8 mouse cellular contexts compared by ENCODE assay signal in the genomic region with DNA sequence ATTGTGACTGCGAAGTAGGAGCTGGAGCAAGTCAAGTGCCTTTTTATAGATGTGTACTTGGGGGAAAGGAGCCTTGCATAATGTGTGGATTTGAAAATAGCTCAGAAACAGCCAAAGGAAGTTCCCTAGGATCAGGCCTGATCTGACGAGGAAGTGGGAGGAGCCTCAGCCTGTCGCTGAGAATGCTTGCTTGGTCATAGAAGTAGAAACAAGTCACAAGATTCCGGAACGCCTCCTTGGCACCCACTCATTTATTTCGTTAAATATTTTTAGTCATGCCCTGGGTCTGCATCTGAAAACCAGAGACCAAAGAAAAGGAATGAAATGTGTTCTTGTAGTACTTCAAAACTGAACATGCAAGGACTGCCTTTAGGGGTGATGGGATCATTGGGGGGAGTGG. TPM values are rescaled to one million over a fixed set of nuclear protein-coding genes. Genes with fewer than 3 reads are reported as not detected.
DNase-seq lines count a peak whose midpoint lies in the region; ATAC-seq and TF ChIP-seq lines count a peak whose summit lies in the region.

No protein-coding gene starts in this region.

- ATAC-seq in G1E (ENCODE audit: extremely low read depth, insufficient number of reproducible peaks, low FRiP score, poor library complexity, severe bottlenecking): 0 out of 2 replicates have a peak, but pooled peaks have one; percentile 19
- ATAC-seq in liver, embryonic 14.5 days (ENCODE audit: insufficient read depth): peak; percentile 42; the same call in 1 of the 2 replicates

- peaks cover 88% of the 10 kb centered on the region for H3K4me1 ChIP-seq in G1E (ENCODE audit: insufficient read depth, low read depth, low read length)
- H3K4me1 ChIP-seq in embryonic facial prominence, embryonic 10.5 days: peaks cover 64% of the 10 kb centered on the region
- H3K4me1 ChIP-seq in heart, adult 2 months (ENCODE audit: control insufficient read depth, insufficient read depth, low read length): peaks cover 18% of the 10 kb centered on the region
- peaks cover 21 to 29% of the 10 kb centered on the region in 2 experiments for H3K4me1 ChIP-seq in liver, embryonic 14.5 days (replicated peaks; ENCODE audit: control insufficient read depth in 2 of 2, insufficient read depth in 2 of 2, low read length in 1 of 2)

- H3K9ac ChIP-seq in heart, adult 2 months (ENCODE audit: low read depth, low read length): no peak overlapping the region
- peak overlapping the region; percentile 83 for H3K9ac ChIP-seq in liver, embryonic 14.5 days (replicated peaks)

- TF ChIP-seq EP300 in heart, adult 2 months (IDR thresholded peaks at IDR 0.05; ENCODE audit: insufficient read depth, low read depth, low read length): peak; percentile 33; the same call in 1 of the 2 replicates
- no peak for TF ChIP-seq EP300 in liver, embryonic 14.5 days (IDR thresholded peaks at IDR 0.05; ENCODE audit: low read depth)

- H3K36me3 ChIP-seq in G1E (replicated peaks): peaks cover 84% of the 10 kb centered on the region
- peaks cover 59% of the 10 kb centered on the region for H3K36me3 ChIP-seq in embryonic facial prominence, embryonic 10.5 days (replicated peaks)
- H3K36me3 ChIP-seq in heart, adult 2 months (ENCODE audit: control insufficient read depth, insufficient read depth, low read length): no peaks in the 10 kb centered on the region
- H3K36me3 ChIP-seq in liver, embryonic 14.5 days (replicated peaks; ENCODE audit: control insufficient read depth, insufficient read depth, low read depth): no peaks in the 10 kb centered on the region; the same call in 1 of the 2 replicates

- TF ChIP-seq POLR2A in heart, adult 2 months (IDR thresholded peaks at IDR 0.05; ENCODE audit: insufficient read depth, low read depth, low read length): peak; percentile 19; the same call in 1 of the 2 replicates

- DNase-seq in 3T3-L1 (ENCODE audit: low read depth, low spot score) (peak; percentile 90), G1E (ENCODE audit: low spot score) (peak; percentile 85)
- DNase-seq in embryonic facial prominence, embryonic 10.5 days (ENCODE audit: low spot score): no peak
- DNase-seq in heart, adult 2 months: peak; percentile 45 to 75
- peak; percentile 95 for DNase-seq in kidney, adult 11 months
- peak; percentile 71 to 78 (median 71) for DNase-seq in liver, embryonic 14.5 days (ENCODE audit: low read depth in 3 of 3, low spot score in 3 of 3)
- DNase-seq in naive thymus-derived CD4-positive, alpha-beta T cell, adult 2 months (ENCODE audit: low read depth): peak; percentile 87
- no peak for DNase-seq in ovary, adult 18-20 months (ENCODE audit: low spot score)

- intact Hi-C loops in heart, adult 2 months (cut with DNase I): loop anchor here (1.0 to 10.0 kb wide), 2 partner anchors 8 to 326 kb away; partner anchors contain the start of gene Hic1

- WGBS in embryonic facial prominence, embryonic 10.5 days: 49% methylated on average over 6 of the region's 6 CpGs
- WGBS in heart, adult 2 months: 4% methylated on average over 6 of the region's 6 CpGs
- WGBS in liver, embryonic 14.5 days (ENCODE audit: insufficient replicate concordance): 5% methylated on average over 6 of the region's 6 CpGs

- no peak for TF ChIP-seq CTCF in G1E (IDR thresholded peaks at IDR 0.05; ENCODE audit: low read depth, low read length)
- TF ChIP-seq CTCF in heart, adult 2 months (IDR thresholded peaks at IDR 0.05): no peak
- TF ChIP-seq CTCF in liver, embryonic 14.5 days (IDR thresholded peaks at IDR 0.05; ENCODE audit: low read depth): no peak

- peak overlapping the region; percentile 56; the same call in 1 of the 2 replicates for H3K4me3 ChIP-seq in G1E (ENCODE audit: low read depth, low read length)
- H3K4me3 ChIP-seq in embryonic facial prominence, embryonic 10.5 days: peak overlapping the region; percentile 66
- peak overlapping the region; percentile 78 for H3K4me3 ChIP-seq in heart, adult 2 months
- peak overlapping the region; percentile 10 to 63; a peak in 3 of 4 replicates for H3K4me3 ChIP-seq in liver, embryonic 14.5 days (ENCODE audit: insufficient read depth in 1 of 2, low read depth in 2 of 2, low read length in 2 of 2)

- peak overlapping the region; percentile 93; the same call in 1 of the 2 replicates for H3K27ac ChIP-seq in embryonic facial prominence, embryonic 10.5 days (replicated peaks)
- peak overlapping the region; percentile 98 for H3K27ac ChIP-seq in heart, adult 2 months
- H3K27ac ChIP-seq in liver, embryonic 14.5 days: peak overlapping the region; percentile 93

- peak overlapping the region; percentile 99 for H3K4me2 ChIP-seq in liver, embryonic 14.5 days (ENCODE audit: low read depth)

- no peaks in the 10 kb centered on the region for H3K27me3 ChIP-seq in G1E (ENCODE audit: insufficient read depth, low read length)
- H3K27me3 ChIP-seq in embryonic facial prominence, embryonic 10.5 days (replicated peaks; ENCODE audit: low read depth, poor library complexity, severe bottlenecking): peaks cover 3% of the 10 kb centered on the region; the same call in 1 of the 2 replicates
- H3K27me3 ChIP-seq in heart, adult 2 months (ENCODE audit: control insufficient read depth, insufficient read depth, low read length): no peaks in the 10 kb centered on the region
- no peaks in the 10 kb centered on the region for H3K27me3 ChIP-seq in liver, embryonic 14.5 days (ENCODE audit: control insufficient read depth, insufficient read depth, low read length)

- peaks cover 5% of the 10 kb centered on the region; the same call in 1 of the 2 replicates for H3K79me2 ChIP-seq in heart, adult 2 months (replicated peaks; ENCODE audit: control insufficient read depth, insufficient read depth, low read length)

- H3K9me3 ChIP-seq in G1E (replicated peaks): no peaks in the 10 kb centered on the region
- no peaks in the 10 kb centered on the region for H3K9me3 ChIP-seq in embryonic facial prominence, embryonic 10.5 days
- H3K9me3 ChIP-seq in liver, embryonic 14.5 days (ENCODE audit: control insufficient read depth, low read length): no peaks in the 10 kb centered on the region

RNA-seq across cellular contexts. Expression of gene Mnt, which starts 8.3 kb away (rescaled TPM):
- 19.6 and 28.1 TPM in 2 replicates for total RNA-seq in G1E (2014; fragmentation: Nextera tagmentation)
- total RNA-seq in G1E (2017): 3.0 and 4.6 TPM in 2 replicates
- 117 and 145 TPM in 2 replicates for polyA plus RNA-seq in G1E (2012)
- 5.2 and 5.3 TPM in 2 replicates for polyA plus RNA-seq in embryonic facial prominence, embryonic 10.5 days (2016; fragmentation: Nextera tagmentation; extraction: Ambion mirVana)
- 10 to 100 TPM in 1 of 2 experiments, 1 to 10 TPM in 1; 6.7 to 10.7 TPM for total RNA-seq in heart, adult 2 months (2021)
- polyA plus RNA-seq in heart, adult 2 months (2012; rRNA removed): 5.4 and 6.9 TPM in 2 replicates
- polyA plus RNA-seq in liver, embryonic 14.5 days (2012; rRNA removed): 2.5 TPM in 2 replicates
- polyA plus RNA-seq in liver, embryonic 14.5 days (2014; fragmentation: Nextera tagmentation; extraction: Ambion mirVana): 1.0 and 1.2 TPM in 2 replicates

RNA-seq across cellular contexts. Expression of gene Sgsm2, which starts 57.9 kb away (rescaled TPM):
- total RNA-seq in G1E (2014; fragmentation: Nextera tagmentation) (7.4 and 9.7 TPM in 2 replicates), G1E (2017) (4.7 and 5.2 TPM in 2 replicates)
- polyA plus RNA-seq in G1E (2012): 10.3 and 10.5 TPM in 2 replicates
- polyA plus RNA-seq in embryonic facial prominence, embryonic 10.5 days (2016; fragmentation: Nextera tagmentation; extraction: Ambion mirVana): 4.4 and 4.7 TPM in 2 replicates
- 1 to 10 TPM; 5.1 to 5.3 TPM for total RNA-seq in heart, adult 2 months (2021)
- polyA plus RNA-seq in heart, adult 2 months (2012; rRNA removed): 8.3 and 10.2 TPM in 2 replicates
- polyA plus RNA-seq in liver, embryonic 14.5 days (2012; rRNA removed): 2.6 and 2.7 TPM in 2 replicates
- 1.1 and 1.3 TPM in 2 replicates for polyA plus RNA-seq in liver, embryonic 14.5 days (2014; fragmentation: Nextera tagmentation; extraction: Ambion mirVana)

RNA-seq across cellular contexts. Expression of gene Tsr1, which starts 58.9 kb away (rescaled TPM):
- total RNA-seq in G1E (2014; fragmentation: Nextera tagmentation) (41.2 and 58.1 TPM in 2 replicates), G1E (2017) (72.5 and 74.6 TPM in 2 replicates)
- polyA plus RNA-seq in G1E (2012): 34.5 and 38.4 TPM in 2 replicates
- polyA plus RNA-seq in embryonic facial prominence, embryonic 10.5 days (2016; fragmentation: Nextera tagmentation; extraction: Ambion mirVana): 52.9 and 59.4 TPM in 2 replicates
- 10 to 100 TPM; 17.7 to 18.5 TPM for total RNA-seq in heart, adult 2 months (2021)
- 7.3 and 8.8 TPM in 2 replicates for polyA plus RNA-seq in heart, adult 2 months (2012; rRNA removed)
- 13.4 and 17.9 TPM in 2 replicates for polyA plus RNA-seq in liver, embryonic 14.5 days (2012; rRNA removed)
- polyA plus RNA-seq in liver, embryonic 14.5 days (2014; fragmentation: Nextera tagmentation; extraction: Ambion mirVana): 26.3 and 29.4 TPM in 2 replicates

Comparison
In these comparisons a context has a peak if more than half of its experiments do, and no peak if none do; other contexts are left out.
1. DNase-seq: peak in 3T3-L1 (single experiment), G1E (single experiment), heart, adult 2 months (2 of 2), kidney, adult 11 months (single experiment), liver, embryonic 14.5 days (3 of 3) and naive thymus-derived CD4-positive, alpha-beta T cell, adult 2 months (single experiment); none in embryonic facial prominence, embryonic 10.5 days (single experiment) and ovary, adult 18-20 months (single experiment).
2. RNA of gene Mnt, which starts 8.3 kb away (polyA plus RNA-seq): 117 to 145 TPM in G1E; 5.4 to 6.9 TPM in heart, adult 2 months, 5.2 to 5.3 TPM in embryonic facial prominence, embryonic 10.5 days and 1.0 to 2.5 TPM in liver, embryonic 14.5 days; every median in the first group is over 10 times any median in the second.
3. Peak in every context shown above with its lines, with median percentiles within 50 percentile points of each other: H3K4me3 ChIP-seq and H3K27ac ChIP-seq.